Mouse (Mus musculus) mesoderm, embryonic 11.5 days (tissue): ENCODE measurements around the gene Dtx3l.

Experiments used
- DNase-seq: peaks from one replicate; pipeline ENCODE4 v3.0.0-alpha.2; 2012; ENCODE audit warnings: low read depth, low spot score

The Dtx3l gene

GRCm38 (mm10) chr16:35888174-35888573 lies 50.8 kb downstream of the Dtx3l start:
- DNase-seq, result no peak
